Mouse (Mus musculus): ENCODE data around the gene Derl2.

- TF ChIP-seq CTCF (IDR thresholded peaks at IDR 0.05; ENCODE audit: control insufficient read depth, insufficient read depth, insufficient read length): no peak
- no peak for TF ChIP-seq MYOG (IDR thresholded peaks at IDR 0.05; ENCODE audit: control insufficient read depth, extremely low read depth, insufficient read length)
- TF ChIP-seq CEBPB (IDR thresholded peaks at IDR 0.05; ENCODE audit: low read depth): peak; percentile 93
- TF ChIP-seq MAX (IDR thresholded peaks at IDR 0.05): peak; percentile 100
- TF ChIP-seq MYOD1 (IDR thresholded peaks at IDR 0.05; ENCODE audit: control insufficient read depth, insufficient read length, low read depth): no peak
- TF ChIP-seq USF1 (IDR thresholded peaks at IDR 0.05; ENCODE audit: low read depth): peak; percentile 77
Observed at GRCm38 (mm10) chr11:71004316-71004773, 15.3 kb downstream of the Derl2 start, which contains the start of gene Dhx33.
